Mouse (Mus musculus) myocyte (in vitro differentiated cells): ENCODE results near the gene Sobp. TPM values are rescaled to one million over a fixed set of nuclear protein-coding genes. Genes with fewer than 3 reads are reported as not detected.

ENCODE experiments used
- H3K27me3 ChIP-seq: one replicate; pipeline ENCODE4 v1.6.1; 2011; ENCODE audit not compliant: control insufficient read depth, insufficient read depth, insufficient read length
- H3K36me3 ChIP-seq: one replicate; pipeline ENCODE4 v1.6.1; 2011; ENCODE audit not compliant: control insufficient read depth, insufficient read depth
- H3K4me2 ChIP-seq: one replicate; pipeline ENCODE4 v1.6.1; 2011; ENCODE audit warnings: low read depth, control low read depth
- H3K4me3 ChIP-seq: one replicate; pipeline ENCODE4 v1.5.1; 2011; ENCODE audit warnings: mild to moderate bottlenecking, control low read depth, moderate library complexity
- H3K79me2 ChIP-seq: one replicate; pipeline ENCODE4 v1.6.1; 2011; ENCODE audit not compliant: control insufficient read depth, insufficient read depth
- H3ac ChIP-seq: one replicate; pipeline ENCODE4 v1.6.1; 2011; ENCODE audit not compliant: control insufficient read depth, insufficient read length
- CEBPB ChIP-seq: IDR thresholded peaks from 2 replicates; pipeline ENCODE4 v1.6.1; 2011; ENCODE audit warnings: mild to moderate bottlenecking, moderate library complexity; ENCODE audit not compliant: poor library complexity, insufficient read depth, severe bottlenecking
- E2F4 ChIP-seq: IDR thresholded peaks from one replicate; pipeline ENCODE4 v1.6.1; 2011; ENCODE audit warnings: mild to moderate bottlenecking, control low read depth, moderate library complexity; ENCODE audit not compliant: insufficient read depth
- MAX ChIP-seq: IDR thresholded peaks from one replicate; pipeline ENCODE4 v1.6.1; 2011; ENCODE audit warnings: low read depth, mild to moderate bottlenecking, control low read depth
- MYOD1 ChIP-seq, 3 experiments: IDR thresholded peaks; one replicate each; pipeline ENCODE4 v1.6.1; 2011; ENCODE audit warnings: control low read depth in 2 of 3, low read depth in 2 of 3, mild to moderate bottlenecking in 2 of 3, moderate library complexity in 1 of 3; ENCODE audit not compliant: insufficient read length in 2 of 3, control insufficient read depth in 1 of 3
- MYOG ChIP-seq, 3 experiments: IDR thresholded peaks; one replicate each; pipeline ENCODE4 v1.6.1; 2011; ENCODE audit warnings: control low read depth in 2 of 3, low read depth in 2 of 3, mild to moderate bottlenecking in 2 of 3; ENCODE audit not compliant: insufficient read length in 2 of 3, control insufficient read depth in 1 of 3, insufficient read depth in 1 of 3
- POLR2A ChIP-seq: IDR thresholded peaks from one replicate; pipeline ENCODE4 v1.6.1; 2011; ENCODE audit warnings: low read depth, mild to moderate bottlenecking, control low read depth, moderate library complexity; ENCODE audit not compliant: insufficient read length
- POLR2AphosphoS2 ChIP-seq: IDR thresholded peaks from one replicate; pipeline ENCODE4 v1.6.1; 2011; ENCODE audit warnings: low read depth, control low read depth; ENCODE audit not compliant: insufficient read length
- REST ChIP-seq: IDR thresholded peaks from one replicate; pipeline ENCODE4 v1.6.1; 2011; ENCODE audit warnings: mild to moderate bottlenecking, control low read depth, moderate library complexity; ENCODE audit not compliant: insufficient read depth, insufficient read length
- SRF ChIP-seq: IDR thresholded peaks from one replicate; pipeline ENCODE4 v1.6.1; 2011; ENCODE audit warnings: low read depth; ENCODE audit not compliant: control insufficient read depth, insufficient read length
- TCF12 ChIP-seq: IDR thresholded peaks from one replicate; pipeline ENCODE4 v1.6.1; 2011; ENCODE audit warnings: mild to moderate bottlenecking, control low read depth; ENCODE audit not compliant: poor library complexity, insufficient read depth, severe bottlenecking
- TCF3 ChIP-seq: IDR thresholded peaks from one replicate; pipeline ENCODE4 v1.6.1; 2011; ENCODE audit warnings: low read depth, control low read depth; ENCODE audit not compliant: insufficient read length
- USF1 ChIP-seq: IDR thresholded peaks from one replicate; pipeline ENCODE4 v1.6.1; 2011; ENCODE audit warnings: low read depth, mild to moderate bottlenecking, control low read depth, moderate library complexity
- polyA plus RNA-seq: library from polyadenylated mRNA; unstranded; fragments of >200 nt; fragmentation: generic; extraction: Trizol; gene quantifications from one replicate; pipeline ENCODE4 v1.2.1, GENCODE M21; 2012; ENCODE audit warnings: missing spikeins

Sobp gene
- polyA plus RNA-seq, 1 experiment, result 3.2 TPM

- Histone ChIP-seq H3K36me3 (no peaks in the 10 kb centered on the region), H3K79me2 (no peaks in the 10 kb centered on the region), H3K4me3 (no peak overlapping the region), H3K27me3 (no peaks in the 10 kb centered on the region), H3ac (no peak overlapping the region), H3K4me2 (no peak overlapping the region)
- no peak for TF ChIP-seq REST
- TF ChIP-seq TCF12, result no peak
- TF ChIP-seq MYOG (IDR thresholded peaks at IDR 0.05; ENCODE audit: control insufficient read depth in 1 of 3, insufficient read depth in 1 of 3, insufficient read length in 2 of 3, low read depth in 2 of 3), result no peak
- TF ChIP-seq TCF3, result no peak
- no peak for TF ChIP-seq MYOD1 (IDR thresholded peaks at IDR 0.05; ENCODE audit: control insufficient read depth in 1 of 3, insufficient read length in 2 of 3, low read depth in 2 of 3)
Observed at GRCm38 (mm10) chr10:42989910-42990309, 184.4 kb downstream of the Sobp start.

- peak overlapping the region; percentile 77 for H3K4me2 ChIP-seq
- no peak overlapping the region for H3ac ChIP-seq
- peak; percentile 44 for TF ChIP-seq POLR2A
- no peak for TF ChIP-seq SRF
- peak in 1 of 3 experiments; percentile 30 for TF ChIP-seq MYOG (IDR thresholded peaks at IDR 0.05; ENCODE audit: control insufficient read depth in 1 of 3, insufficient read depth in 1 of 3, insufficient read length in 2 of 3, low read depth in 2 of 3)
- peak; percentile 98 for TF ChIP-seq USF1
- peak overlapping the region; percentile 4 for H3K4me3 ChIP-seq
- H3K27me3 ChIP-seq, result no peaks in the 10 kb centered on the region
- H3K36me3 ChIP-seq, result no peaks in the 10 kb centered on the region
- no peaks in the 10 kb centered on the region for H3K79me2 ChIP-seq
Observed at GRCm38 (mm10) chr10:42988627-42989026, 185.7 kb downstream of the Sobp start.

- TF ChIP-seq TCF12 (peak; percentile 91), MYOG (IDR thresholded peaks at IDR 0.05; ENCODE audit: control insufficient read depth in 1 of 3, insufficient read depth in 1 of 3, insufficient read length in 2 of 3, low read depth in 2 of 3) (peak; percentile 73 to 91 (median 85)), POLR2A (no peak), E2F4 (no peak), MYOD1 (IDR thresholded peaks at IDR 0.05; ENCODE audit: control insufficient read depth in 1 of 3, insufficient read length in 2 of 3, low read depth in 2 of 3) (peak; percentile 78 to 90 (median 83)), TCF3 (peak; percentile 50), SRF (no peak), USF1 (no peak), POLR2AphosphoS2 (no peak), MAX (no peak), REST (no peak), CEBPB (peak; percentile 43; the same call in 1 of the 2 replicates)
- Histone ChIP-seq H3K4me3 (no peak overlapping the region), H3K4me2 (peak overlapping the region; percentile 77), H3ac (no peak overlapping the region), H3K79me2 (no peaks in the 10 kb centered on the region), H3K36me3 (no peaks in the 10 kb centered on the region), H3K27me3 (no peaks in the 10 kb centered on the region)
Observed at GRCm38 (mm10) chr10:42987594-42988052, 186.7 kb downstream of the Sobp start.

GRCm38 (mm10) chr10:42984886-42985285, 189.4 kb downstream of the Sobp start:
- Histone ChIP-seq H3K4me2 (peak overlapping the region; percentile 65), H3K36me3 (no peaks in the 10 kb centered on the region), H3K27me3 (no peaks in the 10 kb centered on the region), H3K4me3 (no peak overlapping the region), H3K79me2 (no peaks in the 10 kb centered on the region), H3ac (no peak overlapping the region)
- no peak for TF ChIP-seq USF1
- TF ChIP-seq MAX, result no peak
- TF ChIP-seq TCF12, result no peak
- no peak for TF ChIP-seq E2F4
- TF ChIP-seq CEBPB, result no peak
- TF ChIP-seq TCF3, result no peak
- no peak for TF ChIP-seq REST
- TF ChIP-seq SRF, result no peak
- TF ChIP-seq MYOD1 (IDR thresholded peaks at IDR 0.05; ENCODE audit: control insufficient read depth in 1 of 3, insufficient read length in 2 of 3, low read depth in 2 of 3), result no peak
- no peak for TF ChIP-seq MYOG (IDR thresholded peaks at IDR 0.05; ENCODE audit: control insufficient read depth in 1 of 3, insufficient read depth in 1 of 3, insufficient read length in 2 of 3, low read depth in 2 of 3)

- TF ChIP-seq TCF12, result no peak
- no peak for TF ChIP-seq E2F4
- TF ChIP-seq CEBPB, result no peak
- no peak for TF ChIP-seq REST
- no peak for TF ChIP-seq MYOG (IDR thresholded peaks at IDR 0.05; ENCODE audit: control insufficient read depth in 1 of 3, insufficient read depth in 1 of 3, insufficient read length in 2 of 3, low read depth in 2 of 3)
- no peak for TF ChIP-seq SRF
- no peak for TF ChIP-seq POLR2A
- no peak for TF ChIP-seq USF1
- TF ChIP-seq MAX, result no peak
- TF ChIP-seq MYOD1 (IDR thresholded peaks at IDR 0.05; ENCODE audit: control insufficient read depth in 1 of 3, insufficient read length in 2 of 3, low read depth in 2 of 3), result no peak
- TF ChIP-seq POLR2AphosphoS2, result no peak
- no peak for TF ChIP-seq TCF3
- Histone ChIP-seq H3K79me2 (no peaks in the 10 kb centered on the region), H3K36me3 (no peaks in the 10 kb centered on the region), H3K27me3 (peaks cover 6% of the 10 kb centered on the region), H3K4me2 (no peak overlapping the region), H3K4me3 (no peak overlapping the region), H3ac (no peak overlapping the region)
Observed at GRCm38 (mm10) chr10:42980999-42981757, 193.2 kb downstream of the Sobp start.
